Mouse (Mus musculus): Measurements from ENCODE around the gene Hist1h2bq.
"Not testable (repeated sequence)": the region's sequence is repeated elsewhere in the genome, so short reads cannot be mapped to it uniquely, and the experiment has no call there.

DNA sequence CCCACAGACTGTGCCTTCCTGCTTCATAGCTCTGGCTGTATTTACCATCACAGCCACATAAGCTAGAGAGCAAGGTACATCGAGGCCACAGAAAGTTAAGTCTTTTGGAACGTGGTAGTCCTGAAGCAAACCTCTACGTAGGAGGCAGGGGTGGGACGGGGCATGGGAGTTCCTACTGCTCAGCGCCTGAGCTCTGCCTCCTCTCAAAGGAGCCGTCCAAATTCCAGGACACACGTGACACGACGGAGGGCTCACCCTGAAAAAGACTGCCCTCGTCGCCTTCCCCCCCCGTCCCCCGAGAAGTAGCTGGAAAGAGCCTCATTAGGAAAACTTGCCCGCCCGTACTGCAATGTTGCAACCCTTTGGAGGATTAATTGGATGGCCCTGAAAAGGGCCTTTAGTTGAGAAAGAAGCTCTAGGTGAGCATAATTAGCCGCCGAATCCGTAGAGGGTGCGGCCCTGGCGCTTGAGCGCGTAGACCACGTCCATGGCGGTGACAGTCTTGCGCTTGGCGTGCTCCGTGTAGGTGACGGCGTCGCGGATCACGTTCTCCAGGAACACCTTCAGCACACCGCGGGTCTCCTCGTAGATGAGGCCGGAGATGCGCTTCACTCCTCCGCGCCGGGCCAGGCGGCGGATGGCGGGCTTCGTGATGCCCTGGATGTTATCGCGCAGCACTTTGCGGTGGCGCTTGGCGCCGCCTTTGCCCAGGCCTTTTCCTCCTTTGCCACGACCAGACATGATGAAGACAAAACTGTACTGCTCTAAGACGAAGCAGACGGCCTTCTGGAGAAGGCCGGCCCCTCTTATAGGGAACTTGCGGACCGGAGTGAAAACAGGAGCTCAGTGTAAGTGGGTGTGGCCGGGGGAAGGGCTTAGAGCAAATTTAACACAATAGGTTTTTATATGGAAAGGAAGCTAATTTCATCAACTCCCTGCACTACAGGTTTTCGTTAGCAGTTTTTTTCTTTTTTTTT is 21.7 kb upstream of the Hist1h2bq start, which contains the start of gene Hist1h4n:
- TF ChIP-seq POLR2A (IDR thresholded peaks at IDR 0.05; ENCODE audit: insufficient read depth, low read length), result peak; percentile 50
- not testable (repeated sequence) for TF ChIP-seq CTCF (IDR thresholded peaks at IDR 0.05; ENCODE audit: low read depth, low read length); EP300 (IDR thresholded peaks at IDR 0.05; ENCODE audit: insufficient read depth, low read depth, low read length)
